Mouse (Mus musculus) embryonic facial prominence, embryonic 11.5 days (tissue): Measurements from ENCODE around the gene Tmem145. TPM values are rescaled to one million over a fixed set of nuclear protein-coding genes. Genes with fewer than 3 reads are reported as not detected.

Experiments used
- ATAC-seq: fragments of 200-750 bp; cut with Nextera tagmentation; replicated peaks from 2 replicates; pipeline ENCODE4 v1.8.0; 2017; ENCODE audit warnings: low read depth; ENCODE audit not compliant: insufficient number of reproducible peaks, low FRiP score, low TSS enrichment
- DNase-seq: peaks from one replicate; pipeline ENCODE4 v3.0.0-alpha.2; 2015; ENCODE audit warnings: low spot score
- H3K27ac ChIP-seq: fragments of 300-500 bp; sonication (generic); replicated peaks from 2 replicates; pipeline ENCODE4 v1.5.1; 2014; ENCODE audit warnings: mild to moderate bottlenecking, low read depth, low read length, control low read depth
- H3K27me3 ChIP-seq: fragments of 300-500 bp; sonication (generic); 2 replicates; pipeline ENCODE4 v1.6.1; 2014; ENCODE audit warnings: mild to moderate bottlenecking, low read length, moderate library complexity, mixed read lengths; ENCODE audit not compliant: control insufficient read depth, insufficient read depth
- H3K36me3 ChIP-seq: fragments of 300-500 bp; sonication (generic); replicated peaks from 2 replicates; pipeline ENCODE4 v1.6.1; 2014; ENCODE audit warnings: low read depth, mild to moderate bottlenecking, low read length, moderate library complexity, mixed read lengths; ENCODE audit not compliant: control insufficient read depth, insufficient read depth
- H3K4me1 ChIP-seq: fragments of 300-500 bp; sonication (generic); 2 replicates; pipeline ENCODE4 v1.6.1; 2014; ENCODE audit warnings: low read length, mixed read lengths; ENCODE audit not compliant: control insufficient read depth, insufficient read depth
- H3K4me2 ChIP-seq: fragments of 300-500 bp; sonication (generic); 2 replicates; pipeline ENCODE4 v1.6.1; 2014; ENCODE audit warnings: low read depth, mild to moderate bottlenecking, control low read depth, low read length, moderate library complexity
- H3K4me3 ChIP-seq: fragments of 300-500 bp; sonication (generic); 2 replicates; pipeline ENCODE4 v1.5.1; 2014; ENCODE audit warnings: low read depth, low read length, control low read depth
- H3K9ac ChIP-seq: fragments of 300-500 bp; sonication (generic); replicated peaks from 2 replicates; pipeline ENCODE4 v1.6.1; 2014; ENCODE audit warnings: mild to moderate bottlenecking, control low read depth, low read length
- H3K9me3 ChIP-seq: fragments of 300-500 bp; sonication (generic); replicated peaks from 2 replicates; pipeline ENCODE4 v1.6.1; 2016; ENCODE audit warnings: mild to moderate bottlenecking, low read length, inconsistent platforms, mixed read lengths; ENCODE audit not compliant: control insufficient read depth
- WGBS: fragments of 180-500 bp; shearing (Covaris S2); extraction: QIAGEN DNeasy Blood & Tissue Kit; methylation state at CpG from one replicate; pipeline ENCODE4 v1.1.7; 2014; 5-methylcytosine and 5-hydroxymethylcytosine counted together
- polyA plus RNA-seq: library from polyadenylated mRNA; unstranded; fragments of >200 nt; fragmentation: Nextera tagmentation; extraction: Ambion mirVana; gene quantifications from 2 replicates; pipeline ENCODE4 v1.2.1, GENCODE M21; 2014

Tmem145 gene
- polyA plus RNA-seq, 1 experiment from 2014 or later: 0.91 TPM

DNA sequence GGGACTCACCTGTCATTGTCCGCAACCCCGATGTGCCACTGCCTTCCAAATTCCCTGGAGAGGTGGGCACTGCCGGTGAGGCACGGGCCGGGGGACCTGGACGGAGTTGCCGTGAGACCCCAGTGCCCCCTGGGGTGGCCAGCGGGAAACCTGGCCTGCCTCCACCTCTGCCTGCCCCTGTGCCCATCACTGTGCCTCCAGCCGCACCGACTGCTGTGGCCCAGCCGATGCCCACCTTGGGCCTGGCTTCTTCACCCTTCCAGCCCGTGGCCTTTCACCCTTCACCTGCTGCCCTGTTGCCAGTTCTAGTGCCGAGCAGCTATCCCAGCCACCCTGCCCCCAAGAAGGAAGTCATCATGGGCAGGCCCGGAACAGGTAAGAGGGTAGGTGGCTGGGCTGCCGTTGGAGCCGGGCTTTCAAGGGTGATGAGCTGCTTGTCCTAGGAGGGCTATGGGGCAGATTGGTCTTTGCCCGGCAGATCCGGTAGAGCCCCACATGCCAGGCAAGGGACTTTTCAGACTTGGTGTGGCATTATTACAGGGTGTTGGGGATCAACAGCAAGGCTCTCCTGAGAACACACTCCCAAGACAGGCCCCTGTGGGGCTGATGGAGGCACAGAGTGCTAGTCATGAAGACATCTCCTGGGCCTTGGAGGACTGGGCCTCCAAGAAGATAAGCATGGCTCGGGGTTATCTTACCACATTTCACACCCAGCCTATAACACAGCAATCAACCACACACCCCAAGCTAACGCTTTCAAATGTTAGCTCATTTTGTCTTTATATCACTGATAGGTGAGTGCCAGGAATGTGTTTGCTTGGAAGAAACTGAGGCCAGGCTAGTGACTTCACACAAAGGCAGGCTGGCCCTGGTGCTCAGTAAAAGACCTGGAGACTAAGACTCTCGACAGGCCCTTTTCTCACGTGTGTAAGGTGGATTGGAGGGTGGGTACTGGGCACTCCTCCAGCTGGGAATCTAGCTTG is 32.4 kb upstream of the Tmem145 start:
- 89% methylated on average over 22 of the region's 22 CpGs for WGBS
- Histone ChIP-seq H3K27me3 (no peaks in the 10 kb centered on the region), H3K9me3 (no peaks in the 10 kb centered on the region), H3K36me3 (peaks cover 4% of the 10 kb centered on the region; the same call in 1 of the 2 replicates), H3K4me3 (no peak overlapping the region), H3K27ac (no peak overlapping the region), H3K9ac (no peak overlapping the region), H3K4me1 (peaks cover 8% of the 10 kb centered on the region; the same call in 1 of the 2 replicates), H3K4me2 (no peak overlapping the region)
- DNase-seq (no peak), ATAC-seq (no peak)

DNA sequence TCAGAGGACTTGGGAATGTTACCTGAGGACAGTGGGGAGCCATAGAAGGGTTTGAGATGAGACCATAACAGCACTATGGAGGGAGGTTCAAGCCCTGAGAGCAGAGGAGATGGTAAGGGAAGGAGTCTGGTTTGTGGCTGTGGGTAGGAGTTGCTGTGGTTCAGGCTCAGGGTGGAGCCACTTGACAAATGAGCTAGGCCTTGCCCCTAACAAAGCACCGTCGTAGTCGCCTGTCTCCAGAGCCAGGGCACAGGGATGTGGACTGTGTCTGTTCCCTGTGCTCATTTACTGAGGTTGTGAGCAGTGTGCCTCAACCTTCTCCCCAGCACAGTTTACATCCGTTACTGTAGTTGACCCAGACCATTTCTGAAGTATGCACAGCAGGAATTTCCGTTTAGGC is 31.3 kb upstream of the Tmem145 start:
- no peak overlapping the region for H3K9ac ChIP-seq
- no peak for DNase-seq
- 0 out of 2 replicates have a peak, but pooled peaks cover 2% of the 10 kb centered on the region for H3K4me1 ChIP-seq

DNA sequence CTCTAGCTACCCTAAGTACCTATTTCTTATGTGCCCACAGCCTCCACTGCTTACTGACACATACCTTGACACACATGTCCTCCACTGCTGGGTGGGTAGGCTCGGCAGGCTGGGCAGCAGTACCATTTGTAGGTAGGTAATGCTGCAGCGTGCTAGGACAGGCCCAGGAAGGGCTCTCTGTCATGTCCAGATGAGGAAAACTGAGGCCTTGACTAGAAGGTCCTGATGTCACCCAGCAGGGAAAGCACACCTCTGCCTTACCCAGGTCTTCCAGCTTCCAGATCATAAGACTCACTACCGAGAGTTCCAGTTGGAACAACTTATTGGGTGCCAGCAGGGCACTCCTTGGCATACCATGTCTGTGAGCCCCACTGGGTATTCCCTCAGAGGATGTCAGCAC is 30.9 kb upstream of the Tmem145 start:
- 87% methylated on average over 3 of the region's 3 CpGs for WGBS
- Histone ChIP-seq H3K4me2 (no peak overlapping the region), H3K4me1 (peaks cover 2% of the 10 kb centered on the region; the same call in 1 of the 2 replicates), H3K4me3 (no peak overlapping the region), H3K9ac (no peak overlapping the region), H3K27me3 (no peaks in the 10 kb centered on the region), H3K27ac (no peak overlapping the region), H3K36me3 (peaks cover 4% of the 10 kb centered on the region; the same call in 1 of the 2 replicates), H3K9me3 (no peaks in the 10 kb centered on the region)
- DNase-seq (no peak), ATAC-seq (no peak)

More for the DNA sequence above, 31.3 kb upstream of the Tmem145 start:
- no peak for ATAC-seq
- H3K4me2 ChIP-seq: no peak overlapping the region
- WGBS: 71% methylated on average over 5 of the region's 5 CpGs
- H3K27me3 ChIP-seq: no peaks in the 10 kb centered on the region
- H3K9me3 ChIP-seq: no peaks in the 10 kb centered on the region
- H3K36me3 ChIP-seq: peaks cover 4% of the 10 kb centered on the region; the same call in 1 of the 2 replicates
- no peak overlapping the region for H3K27ac ChIP-seq
- H3K4me3 ChIP-seq: no peak overlapping the region

- no peak overlapping the region for H3K4me2 ChIP-seq
- DNase-seq (no peak), ATAC-seq (no peak)
- WGBS: 43% methylated on average over 9 of the region's 9 CpGs
- H3K27ac ChIP-seq: peak overlapping the region; percentile 25
- H3K9me3 ChIP-seq: no peaks in the 10 kb centered on the region
- no peaks in the 10 kb centered on the region for H3K27me3 ChIP-seq
- peaks cover 4% of the 10 kb centered on the region; the same call in 1 of the 2 replicates for H3K36me3 ChIP-seq
- H3K9ac ChIP-seq: no peak overlapping the region; the same call in 1 of the 2 replicates
- H3K4me1 ChIP-seq: peaks cover 6% of the 10 kb centered on the region
- H3K4me3 ChIP-seq: no peak overlapping the region
Measured at GRCm38 (mm10) chr7:25275555-25276298, 30.2 kb upstream of the Tmem145 start.

DNA sequence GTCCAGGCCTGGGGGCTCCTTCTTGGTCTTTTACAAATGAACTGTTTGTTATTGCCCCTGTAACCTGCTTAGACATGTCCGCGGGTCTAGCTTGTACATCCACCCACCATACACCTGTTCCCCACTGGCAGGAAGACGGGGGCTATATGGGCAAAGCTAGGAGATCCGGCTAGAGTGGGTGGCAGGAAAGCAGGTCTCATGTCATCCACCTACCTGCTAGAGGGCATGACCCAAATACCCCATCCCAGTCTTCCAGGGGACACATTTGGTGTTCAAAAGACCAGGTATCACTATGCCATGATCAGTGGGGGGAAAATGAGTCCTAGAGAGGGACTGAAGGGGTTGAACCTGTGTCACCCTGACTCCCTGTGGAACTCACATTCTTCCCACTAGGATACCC is 28.5 kb upstream of the Tmem145 start:
- WGBS: 76% methylated on average over 4 of the region's 4 CpGs
- H3K9me3 ChIP-seq: no peaks in the 10 kb centered on the region
- ATAC-seq (no peak), DNase-seq (no peak)
- peaks cover 13% of the 10 kb centered on the region for H3K4me1 ChIP-seq
- H3K9ac ChIP-seq: no peak overlapping the region; the same call in 1 of the 2 replicates
- no peak overlapping the region; the same call in 1 of the 2 replicates for H3K27ac ChIP-seq
- no peaks in the 10 kb centered on the region for H3K27me3 ChIP-seq
- no peak overlapping the region for H3K4me3 ChIP-seq
- H3K36me3 ChIP-seq: no peaks in the 10 kb centered on the region
- H3K4me2 ChIP-seq: peak overlapping the region; percentile 97; the same call in 1 of the 2 replicates

DNA sequence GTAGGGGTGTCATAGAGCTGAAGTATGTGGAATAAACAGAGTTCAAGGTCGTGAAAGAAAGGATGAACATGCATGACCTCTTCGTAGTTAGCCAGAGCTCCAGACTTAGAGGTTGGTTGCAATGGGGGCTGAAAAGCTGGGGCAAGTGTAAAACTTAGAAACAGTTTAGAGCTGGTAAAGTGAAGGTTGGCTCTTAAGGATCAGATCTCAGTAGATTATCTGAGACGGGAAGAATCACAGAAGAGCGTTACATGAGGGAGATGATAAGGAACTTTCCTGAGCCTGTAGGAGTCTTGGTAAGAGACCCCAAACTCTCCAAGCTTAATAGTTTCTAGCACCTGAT is 27.9 kb upstream of the Tmem145 start:
- no peak for ATAC-seq
- H3K27me3 ChIP-seq: no peaks in the 10 kb centered on the region
- no peak for DNase-seq
- H3K4me2 ChIP-seq: peak overlapping the region; percentile 97
- H3K4me3 ChIP-seq: peak overlapping the region; percentile 55
- peak overlapping the region; percentile 14; the same call in 1 of the 2 replicates for H3K9ac ChIP-seq
- WGBS: 15% methylated on average over 4 of the region's 4 CpGs
- H3K36me3 ChIP-seq: no peaks in the 10 kb centered on the region
- no peaks in the 10 kb centered on the region for H3K9me3 ChIP-seq
- peaks cover 13% of the 10 kb centered on the region for H3K4me1 ChIP-seq
- peak overlapping the region; percentile 97 for H3K27ac ChIP-seq

GRCm38 (mm10) chr7:25278341-25279075 is 27.4 kb upstream of the Tmem145 start:
- 0% methylated on average over 49 of the region's 60 CpGs for WGBS
- Histone ChIP-seq H3K4me3 (peak overlapping the region; percentile 55), H3K9me3 (no peaks in the 10 kb centered on the region), H3K36me3 (no peaks in the 10 kb centered on the region), H3K27me3 (no peaks in the 10 kb centered on the region), H3K4me2 (peak overlapping the region; percentile 97), H3K9ac (peak overlapping the region; percentile 83), H3K4me1 (peaks cover 13% of the 10 kb centered on the region), H3K27ac (peak overlapping the region; percentile 97)
- ATAC-seq (peak; percentile 40), DNase-seq (peak; percentile 88)
